Mouse (Mus musculus) liver, embryonic 16.5 days (tissue): ENCODE measurements around the gene Bckdhb. TPM values are rescaled to one million over a fixed set of nuclear protein-coding genes. Genes with fewer than 3 reads are reported as not detected.

Experiments
- ATAC-seq: fragments of 200-750 bp; cut with Nextera tagmentation; 2 replicates; pipeline ENCODE4 v1.8.0; 2017; ENCODE audit warnings: low read depth, mild to moderate bottlenecking, moderate number of reproducible peaks, moderate library complexity
- H3K27ac ChIP-seq: fragments of 300-500 bp; sonication (generic); 2 replicates; pipeline ENCODE4 v1.5.1; 2014; ENCODE audit warnings: mild to moderate bottlenecking, low read length
- H3K27me3 ChIP-seq: fragments of 300-500 bp; sonication (generic); 2 replicates; pipeline ENCODE4 v1.6.1; 2014; ENCODE audit warnings: low read depth, low read length, mixed read lengths; ENCODE audit not compliant: control insufficient read depth, insufficient read depth
- H3K36me3 ChIP-seq: fragments of 300-500 bp; sonication (generic); 2 replicates; pipeline ENCODE4 v1.6.1; 2014; ENCODE audit warnings: mild to moderate bottlenecking; ENCODE audit not compliant: control insufficient read depth, insufficient read depth
- H3K4me1 ChIP-seq: fragments of 300-500 bp; sonication (generic); 2 replicates; pipeline ENCODE4 v1.6.1; 2014; ENCODE audit warnings: low read depth, low read length, mixed read lengths; ENCODE audit not compliant: control insufficient read depth
- H3K4me2 ChIP-seq: fragments of 300-500 bp; sonication (generic); 2 replicates; pipeline ENCODE4 v1.6.1; 2014; ENCODE audit warnings: low read depth, low read length, mixed read lengths
- H3K4me3 ChIP-seq: fragments of 300-500 bp; sonication (generic); 2 replicates; pipeline ENCODE4 v1.5.1; 2014; ENCODE audit warnings: low read depth, mild to moderate bottlenecking, low read length
- H3K9ac ChIP-seq: fragments of 300-500 bp; sonication (generic); 2 replicates; pipeline ENCODE4 v1.6.1; 2014; ENCODE audit warnings: low read depth, low read length
- H3K9me3 ChIP-seq: fragments of 300-500 bp; sonication (generic); replicated peaks from 2 replicates; pipeline ENCODE4 v1.6.1; 2016; ENCODE audit warnings: low read length; ENCODE audit not compliant: control insufficient read depth
- WGBS: fragments of 180-500 bp; shearing (Covaris S2); extraction: QIAGEN DNeasy Blood & Tissue Kit; methylation state at CpG from one replicate; pipeline ENCODE4 v1.1.7; 2014; ENCODE audit not compliant: insufficient replicate concordance; 5-methylcytosine and 5-hydroxymethylcytosine counted together
- polyA plus RNA-seq: library from polyadenylated mRNA; unstranded; fragments of >200 nt; fragmentation: Nextera tagmentation; extraction: Ambion mirVana; gene quantifications from 2 replicates; pipeline ENCODE4 v1.2.1, GENCODE M21; 2015

Bckdhb gene
- polyA plus RNA-seq, 1 experiment from 2014 or later: 43.3 TPM

DNA sequence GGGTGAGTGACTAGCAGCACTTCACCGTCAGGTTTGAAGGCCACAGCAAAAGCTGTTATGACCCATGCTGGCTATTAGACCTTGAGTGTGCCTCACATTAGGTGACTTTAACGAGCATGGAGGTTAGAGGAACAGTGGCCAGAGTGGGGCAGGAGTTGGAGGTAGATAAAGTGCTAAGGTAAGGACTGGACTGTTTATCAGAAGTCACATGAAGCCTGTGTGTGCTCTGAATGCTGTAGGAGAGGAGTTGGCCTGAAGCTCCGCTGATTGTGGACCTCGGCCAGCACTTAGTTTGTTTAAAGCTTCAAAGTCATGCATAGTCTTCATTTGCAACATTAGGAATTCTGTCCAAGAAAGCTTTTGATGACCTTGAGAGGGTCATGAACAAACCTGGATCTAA, 26.4 kb downstream of the Bckdhb start:
- H3K9ac ChIP-seq: no peak overlapping the region
- H3K4me2 ChIP-seq: no peak overlapping the region
- no peak overlapping the region for H3K27ac ChIP-seq
- no peaks in the 10 kb centered on the region for H3K4me1 ChIP-seq
- H3K4me3 ChIP-seq: no peak overlapping the region
- no peaks in the 10 kb centered on the region for H3K36me3 ChIP-seq
- no peak for ATAC-seq
- no peaks in the 10 kb centered on the region for H3K9me3 ChIP-seq
- 53% methylated on average over 4 of the region's 4 CpGs for WGBS
- H3K27me3 ChIP-seq: no peaks in the 10 kb centered on the region

DNA sequence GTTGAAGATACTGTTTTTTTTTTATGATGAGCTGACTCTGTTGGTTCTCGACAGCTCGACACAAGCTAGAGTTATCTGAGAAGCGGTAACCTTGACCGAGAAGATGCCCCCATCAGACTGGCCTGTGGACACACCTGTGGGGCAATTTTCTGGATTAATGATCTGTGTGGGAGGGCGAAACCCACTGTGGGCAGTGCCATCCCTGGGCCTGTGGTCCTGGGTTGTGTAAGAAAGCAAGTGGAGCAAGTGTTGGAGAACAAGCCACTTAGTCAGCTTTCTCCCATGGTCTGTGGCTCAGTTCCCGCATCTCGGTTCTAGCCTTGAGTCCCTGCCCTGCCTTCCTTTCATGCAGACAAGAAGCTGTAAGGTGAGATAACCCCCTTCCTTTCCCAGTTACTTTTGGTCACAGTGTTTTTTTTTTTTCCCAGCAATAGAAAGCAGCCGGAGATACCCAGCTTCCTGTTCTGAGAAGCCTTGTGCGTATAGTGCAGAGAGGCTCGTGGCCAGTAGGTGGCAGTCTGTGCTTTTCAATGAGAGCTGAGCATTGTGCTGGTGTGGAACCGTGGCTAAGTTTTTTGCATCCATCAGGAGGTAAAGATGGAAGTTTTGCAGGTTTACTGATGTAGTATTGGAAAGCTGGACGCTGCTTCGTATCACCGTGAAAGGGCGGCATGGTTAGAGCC, 31.8 kb downstream of the Bckdhb start:
- Histone ChIP-seq H3K4me2 (no peak overlapping the region), H3K36me3 (no peaks in the 10 kb centered on the region), H3K4me1 (no peaks in the 10 kb centered on the region), H3K4me3 (no peak overlapping the region), H3K9me3 (no peaks in the 10 kb centered on the region), H3K27ac (no peak overlapping the region), H3K9ac (no peak overlapping the region), H3K27me3 (no peaks in the 10 kb centered on the region)
- 40% methylated on average over 15 of the region's 15 CpGs for WGBS
- ATAC-seq: 0 out of 2 replicates have a peak, but pooled peaks have one; percentile 21

DNA sequence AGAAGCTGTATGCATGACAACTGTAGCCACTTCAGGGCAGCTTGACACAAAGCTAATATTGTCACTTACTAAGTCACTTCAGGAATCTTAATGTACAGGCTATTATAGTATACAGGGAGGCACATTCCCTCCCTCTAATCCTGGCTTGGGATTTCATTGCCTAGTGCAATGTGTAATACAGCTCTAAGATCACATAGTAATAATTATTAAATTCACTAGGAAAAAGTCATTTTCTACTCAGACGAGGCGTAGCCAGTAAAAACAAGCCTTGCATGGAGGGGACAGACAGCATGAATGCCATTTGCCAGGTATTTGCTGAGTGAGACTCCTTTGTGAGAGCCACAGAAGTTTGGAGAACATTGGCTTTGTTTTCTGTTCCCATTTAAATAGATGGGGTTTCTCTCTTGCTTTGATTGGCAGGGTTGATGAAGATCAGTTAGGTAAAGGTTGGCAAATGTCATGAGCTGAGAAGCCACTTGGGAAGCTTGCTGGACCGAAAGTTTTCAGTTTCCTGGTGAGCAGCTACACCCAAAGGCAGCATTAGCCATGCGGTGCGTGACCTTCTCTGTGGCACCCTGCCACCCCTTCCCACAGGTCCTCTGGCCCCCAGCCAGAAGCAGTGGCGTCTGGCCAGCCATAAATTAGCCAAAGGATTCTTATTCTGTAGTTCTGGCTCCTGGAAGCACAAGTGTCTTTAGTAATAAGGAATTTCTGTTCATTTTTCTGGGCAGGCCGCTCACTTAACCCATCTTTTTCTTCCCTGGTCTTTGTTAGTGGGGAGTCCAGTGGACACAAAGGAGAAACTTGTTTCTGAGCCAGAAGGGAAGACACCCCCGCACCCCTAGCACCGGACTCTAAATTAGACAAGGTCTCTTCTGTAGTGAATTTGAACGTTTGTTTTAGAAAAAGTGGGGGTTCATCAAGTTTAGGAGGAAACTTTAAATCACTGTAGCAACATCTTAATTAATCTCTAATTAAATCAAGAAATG, 37.4 kb downstream of the Bckdhb start:
- Histone ChIP-seq H3K4me3 (no peak overlapping the region), H3K27ac (no peak overlapping the region), H3K4me1 (no peaks in the 10 kb centered on the region), H3K27me3 (no peaks in the 10 kb centered on the region), H3K36me3 (no peaks in the 10 kb centered on the region), H3K9me3 (no peaks in the 10 kb centered on the region), H3K4me2 (no peak overlapping the region), H3K9ac (no peak overlapping the region)
- ATAC-seq: no peak
- 64% methylated on average over 10 of the region's 10 CpGs for WGBS

DNA sequence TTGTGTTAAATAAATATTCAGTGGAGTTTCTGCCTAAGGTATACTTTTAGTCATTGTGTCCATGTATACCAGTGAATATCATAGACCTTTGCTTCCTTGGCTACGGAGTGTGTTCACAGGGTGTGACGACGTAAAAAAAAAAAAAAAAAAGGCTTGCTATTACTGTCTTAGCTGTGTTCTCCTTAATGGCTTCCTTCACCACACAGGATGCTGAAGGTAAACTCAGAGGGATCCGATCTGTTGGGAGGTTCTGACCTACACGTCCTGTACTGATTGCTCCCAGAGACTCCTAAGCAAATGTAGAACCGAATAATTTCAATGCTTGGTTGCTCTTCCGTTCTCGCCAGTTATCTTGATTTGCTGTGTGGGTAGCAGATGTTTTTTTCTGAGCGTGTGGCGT, 38.4 kb downstream of the Bckdhb start:
- no peak overlapping the region for H3K27ac ChIP-seq
- H3K4me2 ChIP-seq: no peak overlapping the region
- no peaks in the 10 kb centered on the region for H3K4me1 ChIP-seq
- no peaks in the 10 kb centered on the region for H3K36me3 ChIP-seq
- no peak for ATAC-seq
- H3K27me3 ChIP-seq: no peaks in the 10 kb centered on the region
- WGBS: 66% methylated on average over 10 of the region's 10 CpGs
- no peaks in the 10 kb centered on the region for H3K9me3 ChIP-seq
- no peak overlapping the region for H3K4me3 ChIP-seq
- H3K9ac ChIP-seq: no peak overlapping the region

DNA sequence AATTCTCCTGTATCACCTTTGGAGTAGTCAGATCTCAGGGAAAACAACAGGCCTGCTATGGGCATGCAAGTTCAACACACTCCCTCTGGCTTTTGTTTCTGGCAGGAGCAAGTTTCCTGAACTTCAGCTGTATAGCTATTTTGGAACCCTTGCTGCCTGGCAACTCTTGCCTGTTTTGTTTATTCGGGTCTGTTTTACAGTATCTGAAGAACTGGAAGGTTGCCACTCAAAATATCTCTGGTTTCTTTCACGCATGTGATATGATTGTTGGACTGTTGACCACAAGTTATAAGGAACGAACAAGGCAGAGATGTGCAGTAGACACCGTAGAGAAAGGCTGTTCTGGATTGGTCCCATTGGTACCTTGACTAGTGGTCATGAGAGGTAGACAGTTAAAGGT, 39.4 kb downstream of the Bckdhb start:
- H3K27me3 ChIP-seq: no peaks in the 10 kb centered on the region
- H3K4me1 ChIP-seq: no peaks in the 10 kb centered on the region
- no peak overlapping the region for H3K9ac ChIP-seq
- ATAC-seq: no peak
- H3K9me3 ChIP-seq: no peaks in the 10 kb centered on the region
- 63% methylated on average over 4 of the region's 4 CpGs for WGBS
- no peaks in the 10 kb centered on the region for H3K36me3 ChIP-seq
- no peak overlapping the region for H3K4me3 ChIP-seq
- no peak overlapping the region for H3K27ac ChIP-seq
- no peak overlapping the region for H3K4me2 ChIP-seq

DNA sequence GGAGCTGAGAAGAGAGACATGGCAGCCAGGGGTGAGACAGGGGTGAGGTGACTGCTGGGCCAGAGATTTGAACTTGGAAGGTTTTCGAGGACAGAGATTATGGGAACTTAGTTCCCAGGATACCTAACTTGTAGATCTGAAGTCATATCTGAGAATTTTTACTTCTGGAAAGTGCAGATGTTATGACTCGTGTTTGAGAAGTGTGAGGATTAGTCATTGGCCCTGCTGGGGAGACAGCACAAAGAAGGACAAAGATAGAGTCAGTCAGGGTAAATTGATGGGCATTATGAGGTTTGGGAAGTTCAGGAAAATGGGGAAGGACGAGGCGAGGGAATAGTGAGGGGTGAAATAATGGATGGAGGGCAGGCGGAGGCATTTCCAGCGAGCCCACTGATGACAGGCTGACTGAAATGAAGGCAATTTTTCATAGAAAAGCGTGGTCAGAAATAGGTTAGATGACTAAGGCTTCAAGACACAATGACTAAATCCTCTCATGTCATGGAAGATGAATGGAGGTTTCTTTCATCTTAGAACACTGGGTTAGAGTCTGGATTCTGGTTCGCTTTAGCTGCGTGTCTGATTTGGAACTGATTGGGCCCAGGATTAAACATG, 42.6 kb downstream of the Bckdhb start:
- no peak for ATAC-seq
- Histone ChIP-seq H3K27ac (no peak overlapping the region), H3K4me1 (no peaks in the 10 kb centered on the region), H3K27me3 (no peaks in the 10 kb centered on the region), H3K9me3 (no peaks in the 10 kb centered on the region), H3K9ac (no peak overlapping the region), H3K4me3 (no peak overlapping the region), H3K36me3 (no peaks in the 10 kb centered on the region), H3K4me2 (no peak overlapping the region)
- WGBS: 67% methylated on average over 9 of the region's 9 CpGs

DNA sequence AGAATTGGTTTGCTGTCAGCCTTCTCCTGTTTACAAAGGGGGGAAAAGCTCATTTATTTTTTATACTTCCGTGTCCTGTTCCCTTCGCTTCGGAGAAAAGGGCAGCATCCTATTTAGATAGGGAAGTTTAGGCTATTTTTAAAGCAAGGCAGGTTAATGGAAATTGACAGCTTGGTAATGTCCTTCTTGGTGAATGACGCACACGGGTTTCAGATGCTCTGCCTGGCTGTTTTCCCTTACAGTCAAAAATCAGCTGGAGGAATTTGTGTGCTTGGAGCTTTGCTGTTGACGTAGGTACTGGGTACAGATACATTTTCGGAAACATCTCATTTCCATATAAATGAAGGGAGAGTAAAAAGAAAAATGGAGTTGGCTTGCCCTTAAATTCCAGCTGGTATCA, 44.4 kb downstream of the Bckdhb start:
- 70% methylated on average over 7 of the region's 7 CpGs for WGBS
- Histone ChIP-seq H3K9me3 (no peaks in the 10 kb centered on the region), H3K4me2 (no peak overlapping the region), H3K9ac (no peak overlapping the region), H3K27me3 (no peaks in the 10 kb centered on the region), H3K4me3 (no peak overlapping the region), H3K36me3 (no peaks in the 10 kb centered on the region), H3K27ac (no peak overlapping the region), H3K4me1 (no peaks in the 10 kb centered on the region)
- no peak for ATAC-seq

DNA sequence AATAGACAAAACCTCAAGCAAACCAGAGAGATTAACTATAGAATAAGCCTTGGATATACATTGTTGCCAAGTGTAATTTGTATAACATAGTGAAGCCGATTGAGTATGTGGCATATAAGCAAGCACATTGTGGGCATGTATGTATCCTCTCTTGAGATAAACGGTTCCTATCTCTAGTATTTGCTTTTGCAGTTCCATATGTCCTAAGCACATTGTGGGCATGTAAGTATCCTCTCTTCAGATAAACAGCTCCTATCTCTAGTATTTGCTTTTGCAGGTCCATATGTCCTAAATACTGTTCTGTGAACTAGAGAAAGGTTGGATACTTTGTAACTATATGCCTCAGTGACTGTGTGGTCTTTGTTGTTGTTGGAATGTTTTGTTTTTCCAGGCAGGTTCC, 48.5 kb downstream of the Bckdhb start:
- peak; percentile 50 for ATAC-seq

More for the DNA sequence above, 48.5 kb downstream of the Bckdhb start:
- no peaks in the 10 kb centered on the region for H3K36me3 ChIP-seq
- no peaks in the 10 kb centered on the region; the same call in 1 of the 2 replicates for H3K4me1 ChIP-seq
- no peaks in the 10 kb centered on the region for H3K9me3 ChIP-seq
- no peak overlapping the region for H3K27ac ChIP-seq
- H3K4me3 ChIP-seq: no peak overlapping the region
- H3K4me2 ChIP-seq: no peak overlapping the region
- no peaks in the 10 kb centered on the region for H3K27me3 ChIP-seq
- WGBS: 40% methylated on average over 2 of the region's 2 CpGs
- no peak overlapping the region for H3K9ac ChIP-seq
